Mouse (Mus musculus) liver, adult 2 months (tissue): ENCODE data around the gene Acot2.
"Not testable (repeated sequence)": the region's sequence is repeated elsewhere in the genome, so short reads cannot be mapped to it uniquely, and the experiment has no call there.

Experiments used
- CTCF ChIP-seq: fragments of 200-500 bp; IDR thresholded peaks from 2 replicates; pipeline ENCODE4 v1.5.1; 2011; ENCODE audit warnings: low read depth, low read length, control low read depth
- POLR2A ChIP-seq: fragments of 200-500 bp; IDR thresholded peaks from 2 replicates; pipeline ENCODE4 v1.6.1; 2011; ENCODE audit warnings: low read length, control low read depth; ENCODE audit not compliant: insufficient read depth; ENCODE audit errors: extremely low read depth

- TF ChIP-seq CTCF, POLR2A: not testable (repeated sequence)
These were observed 40.7 kb downstream of the Acot2 start for GRCm38 (mm10) chr12:84028328-84028727.
